Mouse (Mus musculus): ENCODE measurements at regions not wholly inside any gene's neighbourhood (a gene's known extent, or its start where the extent isn't known, plus 50 kb on each side); places are given as distances from the start of the nearest gene placed in this dataset.
A peak's percentile ranks its signal among the peaks of the same experiment; 100 is the strongest.

GRCm38 (mm10) chr3:27779892-27780291 lies 68.8 kb upstream of the Fndc3b start:
- no peak overlapping the region for H3K9ac ChIP-seq
- DNase-seq = no peak
- H3K27ac ChIP-seq (ENCODE audit: low read depth, low read length) = no peak overlapping the region
- TF ChIP-seq CTCF (IDR thresholded peaks at IDR 0.05; ENCODE audit: low read depth) = no peak
- ATAC-seq = peak; percentile 34; the same call in 1 of the 2 replicates
- WGBS = 39% methylated on average over 7 of the region's 7 CpGs
- H3K4me2 ChIP-seq (ENCODE audit: low read depth) = no peak overlapping the region
- no peaks in the 10 kb centered on the region for H3K36me3 ChIP-seq (ENCODE audit: insufficient read depth)
- no peak overlapping the region for H3K4me3 ChIP-seq (ENCODE audit: low read depth, low read length)
- no peaks in the 10 kb centered on the region for H3K9me3 ChIP-seq (ENCODE audit: low read length)
- H3K4me1 ChIP-seq (ENCODE audit: insufficient read depth) = peaks cover 14% of the 10 kb centered on the region
- no peaks in the 10 kb centered on the region for H3K27me3 ChIP-seq (ENCODE audit: insufficient read depth, low read length)

- Histone ChIP-seq H3K27me3 (ENCODE audit: insufficient read depth, low read length) (no peaks in the 10 kb centered on the region), H3K4me2 (ENCODE audit: low read depth) (no peak overlapping the region), H3K27ac (ENCODE audit: low read depth, low read length) (no peak overlapping the region), H3K9me3 (ENCODE audit: low read length) (no peaks in the 10 kb centered on the region), H3K4me3 (ENCODE audit: low read depth, low read length) (no peak overlapping the region), H3K4me1 (ENCODE audit: insufficient read depth) (peaks cover 7% of the 10 kb centered on the region), H3K9ac (no peak overlapping the region), H3K36me3 (ENCODE audit: insufficient read depth) (no peaks in the 10 kb centered on the region)
- 96% methylated on average over 6 of the region's 6 CpGs for WGBS
- ATAC-seq = no peak
- DNase-seq = no peak
- TF ChIP-seq CTCF (IDR thresholded peaks at IDR 0.05; ENCODE audit: low read depth) = no peak
Observed at GRCm38 (mm10) chr3:27777751-27778150, 66.6 kb upstream of the Fndc3b start.

DNA sequence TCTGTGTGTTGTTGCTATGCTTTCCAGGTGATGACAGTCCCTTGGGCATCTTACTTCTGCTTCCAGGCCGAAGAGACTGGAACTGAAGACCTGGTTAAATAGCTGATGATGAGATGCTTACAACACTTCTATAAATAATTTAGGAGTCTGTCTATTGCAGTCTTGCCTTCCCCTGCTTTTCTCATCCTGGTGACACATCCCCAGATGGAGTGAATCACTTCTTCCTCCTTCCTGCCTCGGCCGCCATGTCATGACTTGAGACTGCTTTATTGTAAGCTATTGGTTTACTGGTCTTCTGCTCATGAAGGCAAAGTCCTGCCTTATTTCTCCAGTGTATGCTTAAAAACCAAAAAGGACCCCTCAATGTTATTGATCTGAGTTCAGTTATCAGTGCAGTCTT lies 62.1 kb upstream of the Fndc3b start:
- no peak overlapping the region for H3K27ac ChIP-seq (ENCODE audit: low read depth, low read length)

GRCm38 (mm10) chr3:27769438-27769837 lies 58.3 kb upstream of the Fndc3b start:
- TF ChIP-seq CTCF (IDR thresholded peaks at IDR 0.05; ENCODE audit: low read depth) = no peak
- ATAC-seq (no peak), DNase-seq (no peak)
- Histone ChIP-seq H3K36me3 (ENCODE audit: insufficient read depth) (no peaks in the 10 kb centered on the region), H3K4me3 (ENCODE audit: low read depth, low read length) (no peak overlapping the region), H3K27me3 (ENCODE audit: insufficient read depth, low read length) (no peaks in the 10 kb centered on the region), H3K4me1 (ENCODE audit: insufficient read depth) (peaks cover 7% of the 10 kb centered on the region; the same call in 1 of the 2 replicates), H3K9me3 (ENCODE audit: low read length) (no peaks in the 10 kb centered on the region), H3K27ac (ENCODE audit: low read depth, low read length) (no peak overlapping the region), H3K9ac (no peak overlapping the region), H3K4me2 (ENCODE audit: low read depth) (no peak overlapping the region)
- 95% methylated on average over 5 of the region's 5 CpGs for WGBS

More for the DNA sequence above, 62.1 kb upstream of the Fndc3b start:
- TF ChIP-seq CTCF (IDR thresholded peaks at IDR 0.05; ENCODE audit: low read depth) = no peak
- no peak overlapping the region for H3K9ac ChIP-seq
- WGBS = 95% methylated on average over 3 of the region's 3 CpGs
- H3K4me1 ChIP-seq (ENCODE audit: insufficient read depth) = no peaks in the 10 kb centered on the region
- ATAC-seq = no peak
- H3K36me3 ChIP-seq (ENCODE audit: insufficient read depth) = no peaks in the 10 kb centered on the region
- DNase-seq = no peak
- H3K27me3 ChIP-seq (ENCODE audit: insufficient read depth, low read length) = no peaks in the 10 kb centered on the region
- no peak overlapping the region for H3K4me2 ChIP-seq (ENCODE audit: low read depth)
- H3K4me3 ChIP-seq (ENCODE audit: low read depth, low read length) = no peak overlapping the region
- no peaks in the 10 kb centered on the region for H3K9me3 ChIP-seq (ENCODE audit: low read length)

- 72% methylated on average over 8 of the region's 8 CpGs for WGBS
- Histone ChIP-seq H3K4me2 (ENCODE audit: low read depth) (no peak overlapping the region), H3K4me1 (ENCODE audit: insufficient read depth) (peaks cover 7% of the 10 kb centered on the region; the same call in 1 of the 2 replicates), H3K27me3 (ENCODE audit: insufficient read depth, low read length) (no peaks in the 10 kb centered on the region), H3K9ac (no peak overlapping the region), H3K9me3 (ENCODE audit: low read length) (no peaks in the 10 kb centered on the region), H3K36me3 (ENCODE audit: insufficient read depth) (no peaks in the 10 kb centered on the region), H3K27ac (ENCODE audit: low read depth, low read length) (no peak overlapping the region), H3K4me3 (ENCODE audit: low read depth, low read length) (no peak overlapping the region)
- no peak for ATAC-seq
- no peak for DNase-seq
- TF ChIP-seq CTCF (IDR thresholded peaks at IDR 0.05; ENCODE audit: low read depth) = no peak
Observed at GRCm38 (mm10) chr3:27767188-27767587, 56.1 kb upstream of the Fndc3b start.

DNA sequence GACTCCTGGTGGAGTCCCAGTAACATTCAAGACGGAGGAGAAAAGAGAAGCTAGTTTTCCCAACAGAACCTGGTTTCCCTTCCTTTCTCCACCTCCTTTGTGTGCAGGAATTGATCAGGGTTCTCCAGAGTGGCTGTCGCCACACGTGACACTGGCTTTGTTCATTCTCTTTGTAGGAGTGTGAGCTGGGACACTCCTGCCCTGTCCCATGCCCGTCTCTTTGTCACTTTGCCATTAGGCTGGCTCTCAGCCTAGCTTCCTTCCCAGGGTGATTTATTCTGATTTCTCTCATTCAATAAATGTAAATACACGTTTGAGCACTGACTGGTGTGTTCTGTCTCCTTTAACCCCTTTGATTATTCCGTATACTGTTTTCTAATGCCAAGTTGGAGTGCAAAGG lies 55.3 kb upstream of the Fndc3b start:
- WGBS = 13% methylated on average over 6 of the region's 6 CpGs
- DNase-seq = no peak

DNA sequence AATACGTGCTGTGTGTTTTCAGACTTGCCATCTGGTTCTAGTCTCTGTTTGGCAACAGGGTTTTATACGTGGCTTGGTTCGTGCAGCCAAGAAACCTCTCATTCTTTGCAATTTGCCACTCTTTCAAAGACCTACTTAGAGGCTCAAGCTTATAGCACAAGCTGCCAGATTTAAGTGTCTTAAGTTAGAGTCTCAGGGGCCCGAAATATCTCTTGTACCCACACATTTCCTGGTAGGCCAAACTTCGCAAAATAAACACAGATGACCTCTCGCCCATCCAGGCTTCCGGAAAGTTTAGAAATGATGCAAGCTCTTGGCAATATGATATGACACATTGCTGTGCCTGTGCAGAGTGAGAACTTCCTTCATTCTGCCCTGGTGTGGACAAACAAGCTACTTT lies 54.8 kb upstream of the Fndc3b start:
- ATAC-seq (peak; percentile 53), DNase-seq (peak; percentile 35)
- H3K27me3 ChIP-seq (ENCODE audit: insufficient read depth, low read length) = no peaks in the 10 kb centered on the region
- no peak for TF ChIP-seq CTCF (IDR thresholded peaks at IDR 0.05; ENCODE audit: low read depth)
- H3K36me3 ChIP-seq (ENCODE audit: insufficient read depth) = no peaks in the 10 kb centered on the region
- H3K4me2 ChIP-seq (ENCODE audit: low read depth) = no peak overlapping the region
- H3K27ac ChIP-seq (ENCODE audit: low read depth, low read length) = no peak overlapping the region
- WGBS = 42% methylated on average over 7 of the region's 7 CpGs
- H3K9ac ChIP-seq = no peak overlapping the region
- H3K4me1 ChIP-seq (ENCODE audit: insufficient read depth) = peaks cover 7% of the 10 kb centered on the region; the same call in 1 of the 2 replicates
- H3K9me3 ChIP-seq (ENCODE audit: low read length) = no peaks in the 10 kb centered on the region
- H3K4me3 ChIP-seq (ENCODE audit: low read depth, low read length) = no peak overlapping the region

More for the DNA sequence above, 55.3 kb upstream of the Fndc3b start:
- Histone ChIP-seq H3K4me3 (ENCODE audit: low read depth, low read length) (no peak overlapping the region), H3K36me3 (ENCODE audit: insufficient read depth) (no peaks in the 10 kb centered on the region), H3K4me1 (ENCODE audit: insufficient read depth) (peaks cover 7% of the 10 kb centered on the region; the same call in 1 of the 2 replicates), H3K4me2 (ENCODE audit: low read depth) (no peak overlapping the region), H3K27ac (ENCODE audit: low read depth, low read length) (no peak overlapping the region), H3K9me3 (ENCODE audit: low read length) (no peaks in the 10 kb centered on the region), H3K9ac (no peak overlapping the region), H3K27me3 (ENCODE audit: insufficient read depth, low read length) (no peaks in the 10 kb centered on the region)
- TF ChIP-seq CTCF (IDR thresholded peaks at IDR 0.05; ENCODE audit: low read depth) = no peak
- peak; percentile 63 for ATAC-seq
